Mouse (Mus musculus) CD4-positive, CD25-positive, alpha-beta regulatory T cell, adult 2 months (primary cell): Measurements from ENCODE around the gene Ifitm10.
"Not testable (repeated sequence)": the region's sequence is repeated elsewhere in the genome, so short reads cannot be mapped to it uniquely, and the experiment has no call there.

Experiments used
- DNase-seq: peaks from one replicate; pipeline ENCODE4 v3.0.0-alpha.2; 2012; ENCODE audit warnings: low read depth, low spot score

The Ifitm10 gene

GRCm38 (mm10) chr7:142363107-142363506 is 10.4 kb downstream of the Ifitm10 start:
- no peak for DNase-seq

- DNase-seq: no peak
These were observed 12.8 kb downstream of the Ifitm10 start for GRCm38 (mm10) chr7:142360743-142361142.

GRCm38 (mm10) chr7:142359129-142359528 is 14.4 kb downstream of the Ifitm10 start:
- no peak for DNase-seq

GRCm38 (mm10) chr7:142357566-142357965 is 16.0 kb downstream of the Ifitm10 start:
- DNase-seq: no peak

GRCm38 (mm10) chr7:142354661-142355233 is 18.8 kb downstream of the Ifitm10 start:
- no peak for DNase-seq

- DNase-seq: peak; percentile 80
These were observed 19.7 kb downstream of the Ifitm10 start for GRCm38 (mm10) chr7:142353854-142354253.

- peak; percentile 65 for DNase-seq
These were observed 22.0 kb downstream of the Ifitm10 start for GRCm38 (mm10) chr7:142351569-142351968.

- no peak for DNase-seq
These were observed 24.1 kb downstream of the Ifitm10 start for GRCm38 (mm10) chr7:142349308-142349961.

GRCm38 (mm10) chr7:142347542-142347941 is 26.0 kb downstream of the Ifitm10 start:
- no peak for DNase-seq

GRCm38 (mm10) chr7:142342247-142342640 is 31.3 kb downstream of the Ifitm10 start:
- DNase-seq: no peak

GRCm38 (mm10) chr7:142341564-142342246 is 31.8 kb downstream of the Ifitm10 start:
- no peak for DNase-seq

GRCm38 (mm10) chr7:142340269-142340970 is 33.1 kb downstream of the Ifitm10 start:
- peak; percentile 61 for DNase-seq

GRCm38 (mm10) chr7:142335151-142335550 is 38.4 kb downstream of the Ifitm10 start:
- DNase-seq: no peak

- DNase-seq: peak; percentile 92
These were observed 39.3 kb downstream of the Ifitm10 start for GRCm38 (mm10) chr7:142334246-142334645.

GRCm38 (mm10) chr7:142332741-142333140 is 40.8 kb downstream of the Ifitm10 start:
- not testable (repeated sequence) for DNase-seq

- no peak for DNase-seq
These were observed 42.3 kb downstream of the Ifitm10 start for GRCm38 (mm10) chr7:142331281-142331680.

- DNase-seq: no peak
These were observed 43.3 kb downstream of the Ifitm10 start for GRCm38 (mm10) chr7:142330271-142330724.

- DNase-seq: no peak
These were observed 45.0 kb downstream of the Ifitm10 start for GRCm38 (mm10) chr7:142328507-142328906.

GRCm38 (mm10) chr7:142326714-142327445 is 46.7 kb downstream of the Ifitm10 start:
- no peak for DNase-seq

GRCm38 (mm10) chr7:142323396-142324117 is 50.0 kb downstream of the Ifitm10 start:
- no peak for DNase-seq

GRCm38 (mm10) chr7:142322641-142323040 is 50.9 kb downstream of the Ifitm10 start:
- DNase-seq: no peak
